Mouse (Mus musculus) lung, adult 2 months (tissue): Measurements from ENCODE around the gene Atg4b.

Source experiments
- CTCF ChIP-seq: fragments of 200-500 bp; IDR thresholded peaks from 2 replicates; pipeline ENCODE4 v1.5.1; 2011; ENCODE audit warnings: mild to moderate bottlenecking, low read length, control low read depth; ENCODE audit not compliant: insufficient read depth
- POLR2A ChIP-seq: fragments of 200-500 bp; IDR thresholded peaks from 2 replicates; pipeline ENCODE4 v1.6.1; 2011; ENCODE audit warnings: low read depth, mild to moderate bottlenecking, control low read depth, low read length, borderline replicate concordance; ENCODE audit errors: extremely low read depth

- no peak for TF ChIP-seq CTCF
- no peak for TF ChIP-seq POLR2A
Observed at GRCm38 (mm10) chr1:93811495-93812039, 60.3 kb downstream of the Atg4b start.
